Mouse (Mus musculus) lung, postnatal 10 days (tissue): ENCODE results near the gene Ccnb1.
"Not testable (repeated sequence)": the region's sequence is repeated elsewhere in the genome, so short reads cannot be mapped to it uniquely, and the experiment has no call there.

Experiments
- DNase-seq: peaks from one replicate; pipeline ENCODE4 v3.0.0; 2021

The Ccnb1 gene

DNA sequence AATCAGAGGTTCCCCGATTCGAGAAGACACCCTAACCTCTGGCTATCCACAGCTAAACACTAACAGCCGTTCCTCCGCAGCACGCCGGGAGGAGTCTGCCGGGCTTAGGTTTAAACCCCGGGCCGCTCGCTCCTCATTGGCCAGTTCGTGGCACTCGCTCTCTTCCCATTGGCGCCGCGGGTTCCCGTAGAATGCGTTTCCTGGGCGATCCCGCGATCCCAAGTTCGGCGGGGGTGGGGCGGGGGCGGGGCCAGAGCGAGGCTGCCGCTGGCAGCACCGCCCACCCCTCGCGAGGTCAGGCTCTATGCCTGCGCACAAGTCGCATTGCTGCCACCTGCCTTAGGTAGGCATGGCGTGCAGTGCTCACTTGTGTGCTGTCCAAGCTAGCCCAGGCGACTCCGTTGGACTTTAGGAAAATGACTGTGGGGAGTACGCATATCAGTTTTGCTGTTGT, at the start of gene Ccnb1:
Ccnb1 (minus strand) TSS at position 157 of the 454 bp plus-strand sequence.
- DNase-seq, result peak; percentile 95

DNA sequence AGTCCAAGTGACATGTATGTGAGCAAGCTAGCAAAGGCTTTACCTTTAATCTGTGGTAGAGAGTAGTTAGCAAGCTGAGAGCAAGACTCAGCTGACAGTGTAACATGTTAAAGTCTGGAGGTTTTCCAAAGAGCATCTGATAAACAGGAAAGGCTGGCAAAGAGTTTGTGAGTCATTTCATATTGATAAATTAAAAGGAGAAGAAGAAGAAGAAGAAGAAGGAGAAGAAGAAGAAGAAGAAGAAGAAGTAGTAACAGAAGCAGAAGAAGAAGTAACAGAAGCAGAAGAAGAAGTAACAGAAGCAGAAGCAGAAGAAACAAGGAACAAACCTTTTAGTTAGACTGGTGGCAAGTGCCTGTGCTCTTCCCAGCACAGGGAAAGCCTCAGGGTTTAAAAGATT, 48.4 kb upstream of the Ccnb1 start:
- no peak for DNase-seq

DNA sequence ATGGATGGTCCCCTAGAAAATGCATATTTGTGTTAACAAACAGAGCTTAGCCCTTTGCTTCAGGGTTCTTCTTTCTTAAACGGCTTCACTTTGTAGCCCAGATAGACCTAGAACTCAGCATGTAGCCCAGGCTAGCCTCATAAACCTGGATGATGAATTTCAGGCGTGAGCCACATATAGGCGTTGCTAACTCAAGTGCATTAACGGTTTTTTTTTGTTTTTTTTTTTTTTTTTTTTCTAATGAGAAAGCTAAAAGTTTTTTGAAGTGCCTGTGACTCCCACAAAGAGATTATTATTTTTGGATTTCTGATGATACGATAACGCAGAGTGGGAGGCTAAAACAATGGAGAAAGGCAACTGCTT, 47.3 kb upstream of the Ccnb1 start:
- DNase-seq, result no peak

DNA sequence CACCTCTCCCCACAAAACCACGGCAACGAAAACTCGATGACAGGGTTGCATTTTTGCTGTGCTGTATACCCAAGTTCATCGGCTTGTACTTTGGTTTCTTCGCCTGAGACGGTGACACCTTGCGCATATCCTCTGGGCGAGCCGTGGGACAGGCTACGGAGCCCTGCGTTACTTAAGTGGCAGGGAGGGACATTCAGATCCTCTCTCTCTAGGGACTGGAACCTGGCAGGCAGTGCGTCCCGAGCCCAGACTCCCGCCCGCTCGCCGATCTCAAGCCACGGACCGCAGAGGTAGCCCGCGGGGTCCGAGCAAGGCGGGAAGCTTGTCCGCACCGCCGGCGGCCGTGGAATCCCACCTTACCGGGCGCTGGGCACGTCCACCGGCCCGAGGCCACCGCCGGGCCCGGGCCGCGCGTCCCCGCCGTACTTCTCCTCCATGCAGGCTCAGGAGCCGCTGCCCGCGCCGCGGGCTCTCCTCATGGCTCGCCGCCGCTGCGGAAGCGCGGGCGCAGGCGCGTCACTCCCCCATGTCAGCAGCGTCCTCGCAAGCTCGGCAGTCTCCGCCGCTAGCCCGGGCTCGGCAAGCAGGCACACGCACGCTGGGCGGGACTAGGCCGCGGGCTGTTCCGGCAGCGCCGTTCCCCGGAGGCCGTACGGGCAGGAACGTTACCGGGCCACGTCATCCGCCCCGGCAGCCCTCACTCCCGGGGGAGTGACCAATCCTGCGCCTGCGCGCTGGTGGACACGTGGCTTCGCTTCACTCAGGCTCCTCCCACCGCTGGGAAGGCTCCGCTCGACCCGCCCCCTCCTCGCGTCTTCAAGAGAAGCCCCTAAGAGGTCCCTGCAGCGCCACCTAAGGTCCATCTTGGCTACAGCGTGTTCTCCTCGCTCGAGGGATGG, 46.6 kb upstream of the Ccnb1 start, which contains the start of gene Slc30a5:
Slc30a5 (minus strand) TSS at position 687 of the 899 bp plus-strand sequence.
- peak; percentile 100 for DNase-seq

DNA sequence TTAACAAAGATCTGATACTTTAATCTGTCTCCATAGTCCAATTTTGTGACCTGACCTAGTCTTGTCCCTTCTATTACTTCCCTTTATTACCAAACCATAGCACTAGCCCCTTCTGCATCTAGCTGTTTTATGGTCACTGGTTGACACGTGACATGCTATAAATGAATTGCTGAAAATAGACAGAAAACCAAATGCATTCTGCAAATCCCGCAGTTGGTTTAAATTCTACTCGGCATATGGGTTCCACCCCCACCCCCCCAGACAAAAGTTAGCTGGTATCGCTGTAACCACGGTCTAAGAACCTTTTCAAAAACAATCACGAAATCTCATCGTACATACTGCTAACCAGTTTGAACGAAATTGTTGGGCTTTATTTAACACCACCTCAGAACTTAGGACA, 45.8 kb upstream of the Ccnb1 start:
- no peak for DNase-seq

DNA sequence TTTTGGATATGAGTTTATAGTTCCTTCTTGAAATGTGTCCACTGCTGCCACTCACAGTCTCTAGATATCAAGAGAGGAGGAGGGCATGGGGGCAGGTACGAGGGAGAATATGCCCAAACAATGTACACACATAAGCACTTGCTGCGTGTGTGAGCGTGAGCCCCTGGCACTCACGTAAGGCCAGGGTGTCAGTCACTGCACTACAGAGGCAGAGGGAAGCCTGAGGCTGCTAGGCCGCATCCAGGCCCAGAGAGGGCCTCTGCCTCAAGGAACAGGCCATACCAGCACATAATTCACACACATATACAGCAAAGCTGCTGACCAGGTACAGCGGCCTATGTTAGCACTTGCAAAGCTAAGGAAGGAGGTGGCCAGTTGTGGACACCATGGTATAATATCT, 44.8 kb upstream of the Ccnb1 start:
- DNase-seq, result no peak

DNA sequence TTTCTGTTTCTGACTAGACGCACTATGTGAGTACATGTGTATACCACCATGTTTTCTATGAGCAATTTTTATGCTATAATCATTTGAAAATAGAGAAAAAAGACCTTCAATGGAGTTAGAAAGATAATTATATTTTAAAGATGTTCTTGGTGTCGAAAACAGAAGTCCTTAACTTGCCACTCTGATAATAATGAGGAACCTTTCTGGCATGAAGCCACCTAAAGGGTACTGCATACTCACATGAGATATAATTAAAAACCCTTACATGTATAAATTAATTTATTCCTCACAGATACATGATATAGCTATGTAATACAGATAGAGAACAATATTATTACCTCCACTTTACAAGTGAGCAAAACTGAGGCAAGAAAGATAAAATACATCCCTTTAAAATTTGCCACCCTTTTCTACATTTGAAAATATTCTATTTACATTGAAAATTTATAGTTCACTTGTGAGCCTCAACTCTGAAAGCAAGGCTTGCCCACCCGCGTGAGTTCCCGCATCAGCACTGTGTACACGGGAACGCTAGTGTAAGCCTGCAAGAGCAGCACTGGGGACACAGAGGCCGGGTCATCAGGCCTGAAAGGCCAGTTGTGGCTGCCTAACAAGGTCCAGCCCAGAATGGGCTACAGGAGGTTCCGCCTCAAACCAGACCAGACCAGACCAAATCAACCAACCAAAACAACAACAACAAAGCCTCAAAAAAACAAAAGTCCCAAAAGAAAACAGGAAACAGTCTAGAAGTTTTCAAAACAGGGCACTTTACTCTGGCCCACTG, 39.4 kb upstream of the Ccnb1 start:
- DNase-seq, result no peak

DNA sequence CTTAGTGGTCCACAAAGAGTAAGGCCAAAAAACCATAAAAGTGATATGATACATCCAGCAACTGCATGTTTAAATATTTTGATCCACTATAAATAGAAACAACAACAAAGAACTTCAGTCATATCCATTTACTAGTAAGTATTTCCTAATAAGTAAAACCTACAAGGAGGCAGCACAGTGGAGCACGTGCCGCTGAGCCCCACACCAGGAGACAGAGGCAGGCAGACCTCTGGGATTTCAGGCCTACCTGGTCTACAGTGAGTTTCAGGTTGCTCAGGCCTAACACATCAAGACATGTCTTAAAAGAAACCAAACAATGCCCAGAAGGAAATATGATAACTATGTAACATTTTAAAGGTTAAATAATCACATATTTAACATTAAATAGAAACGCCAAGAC, 38.5 kb upstream of the Ccnb1 start:
- no peak for DNase-seq

DNA sequence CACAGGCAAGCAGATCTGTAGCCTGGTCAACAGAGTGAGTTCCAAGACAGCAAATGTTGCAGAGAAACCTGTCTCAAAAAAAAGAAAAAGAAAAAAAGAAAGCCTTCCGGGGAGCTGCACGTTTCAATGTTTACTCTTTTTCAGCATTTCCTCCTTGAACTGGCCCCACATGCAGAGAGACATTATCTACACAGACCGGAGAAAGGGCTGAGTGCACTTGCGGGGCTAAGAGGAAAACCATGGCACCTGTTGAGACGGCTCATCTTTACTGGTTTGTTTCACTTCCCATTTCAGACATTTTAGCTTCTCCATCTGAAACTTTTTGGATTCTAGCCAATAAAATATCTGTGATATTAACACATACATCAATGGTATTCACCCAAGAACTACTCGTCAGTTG, 37.9 kb upstream of the Ccnb1 start:
- DNase-seq, result no peak

DNA sequence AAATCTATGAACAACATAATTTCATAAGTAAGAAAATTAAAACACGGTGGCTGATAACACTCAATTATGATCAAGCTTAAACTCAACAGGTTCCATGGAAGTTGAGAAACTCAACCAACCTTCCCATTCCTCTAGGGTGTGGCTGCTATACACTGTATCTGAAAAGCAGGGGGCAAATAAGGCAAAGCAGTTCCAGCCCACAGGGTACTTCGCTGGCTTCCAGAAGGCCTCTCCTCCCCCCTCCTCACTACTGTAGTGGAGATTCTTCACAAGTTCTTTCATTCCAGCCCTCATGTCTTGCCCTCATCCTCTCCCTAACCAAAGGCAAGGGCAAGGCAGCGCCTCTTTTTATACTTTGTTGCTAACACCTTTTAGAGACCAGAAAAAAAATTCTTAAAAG, 37.5 kb upstream of the Ccnb1 start:
- DNase-seq, result no peak

DNA sequence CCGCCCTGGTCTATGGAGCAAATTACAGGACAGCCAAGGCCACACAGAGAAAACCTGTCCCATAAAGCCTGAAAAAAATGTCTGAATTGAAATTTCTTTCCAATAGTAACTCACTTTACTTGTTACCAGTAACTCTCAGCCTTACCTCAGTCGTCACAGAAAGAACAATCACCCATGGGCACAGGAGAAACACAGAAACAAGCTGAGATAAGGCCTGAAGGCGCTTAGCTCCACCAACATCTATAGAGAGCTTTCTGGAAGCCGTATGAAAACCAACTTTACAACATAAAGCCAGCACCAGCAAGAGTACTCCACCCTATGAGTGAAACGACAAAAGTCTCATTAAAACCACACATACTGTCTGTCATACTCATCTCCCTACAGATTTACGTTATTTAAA, 28.1 kb upstream of the Ccnb1 start:
- DNase-seq, result no peak

DNA sequence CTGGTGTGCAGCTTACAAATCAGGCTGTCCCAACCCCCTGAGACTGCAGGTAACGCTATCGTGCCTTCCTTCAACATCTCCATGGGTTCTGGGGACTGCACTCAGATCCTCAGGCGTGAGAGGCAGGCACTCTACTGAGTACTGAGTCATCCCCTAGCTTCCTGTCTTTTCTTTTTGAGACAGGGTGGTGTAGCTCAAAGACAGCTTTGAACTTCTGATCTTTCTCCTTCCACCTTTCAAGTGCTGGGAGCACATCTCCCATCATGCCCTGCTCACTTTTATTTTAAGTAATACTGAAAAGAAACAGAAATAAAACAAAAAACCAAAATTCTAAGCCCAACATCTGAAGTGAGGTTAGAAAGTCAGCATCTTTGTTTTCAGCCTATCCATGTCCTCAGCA, 19.4 kb upstream of the Ccnb1 start:
- no peak for DNase-seq

DNA sequence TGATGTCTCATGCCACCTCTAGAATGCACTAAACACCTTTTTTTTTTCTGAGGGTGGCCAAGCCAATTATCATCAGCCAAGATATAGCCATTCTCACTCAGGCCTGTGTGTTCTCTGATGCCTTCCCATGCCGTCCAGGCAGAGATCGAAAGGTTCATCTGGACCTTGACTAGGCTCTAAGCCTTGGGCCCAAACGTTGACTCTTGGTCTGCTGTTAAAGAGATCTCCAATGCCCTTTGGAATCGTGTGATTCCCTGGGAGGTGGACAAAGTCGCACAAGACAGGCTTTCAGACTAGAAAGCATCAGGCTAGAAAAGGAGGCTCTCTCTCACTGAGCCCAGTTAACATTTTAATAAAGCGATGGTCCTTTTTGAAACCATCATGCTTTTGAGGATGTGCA, 10.8 kb upstream of the Ccnb1 start:
- no peak for DNase-seq

DNA sequence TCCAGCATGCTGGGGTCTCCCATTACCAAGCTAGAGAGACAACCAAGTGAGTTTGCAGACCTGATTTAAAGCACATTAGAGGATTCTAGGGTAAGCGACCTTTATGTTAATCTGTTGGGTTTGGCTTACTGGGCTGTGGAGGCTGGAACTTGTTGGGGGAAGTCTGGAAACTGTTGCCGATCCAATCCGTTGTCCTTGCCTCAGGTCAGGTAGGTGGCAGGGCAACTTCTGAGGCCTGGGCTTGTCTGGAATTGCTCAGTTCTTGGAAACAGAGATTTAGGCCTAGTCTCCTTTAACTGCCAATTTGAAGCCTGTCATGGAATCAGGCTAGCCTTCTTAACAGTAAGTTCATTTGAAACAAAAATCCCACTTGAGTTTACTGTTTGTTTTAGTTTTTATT, 2.7 kb upstream of the Ccnb1 start:
- no peak for DNase-seq

DNA sequence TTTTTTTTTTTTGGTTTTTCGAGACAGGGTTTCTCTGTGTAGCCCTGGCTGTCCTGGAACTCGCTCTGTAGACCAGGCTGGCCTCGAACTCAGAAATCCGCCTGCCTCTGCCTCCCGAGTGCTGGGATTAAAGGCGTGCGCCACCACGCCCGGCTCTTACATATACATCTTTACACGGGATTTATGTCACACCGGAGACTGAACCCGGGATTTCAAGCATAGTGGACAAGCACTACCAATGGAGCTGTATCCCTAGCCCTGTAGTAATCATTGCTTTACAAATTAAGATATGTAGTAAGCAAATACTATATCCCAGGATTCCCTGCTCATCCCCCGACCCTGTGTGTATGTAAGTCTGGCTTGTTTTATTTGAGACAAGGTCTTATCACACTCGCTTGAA, 1.7 kb upstream of the Ccnb1 start:
- not testable (repeated sequence) for DNase-seq

DNA sequence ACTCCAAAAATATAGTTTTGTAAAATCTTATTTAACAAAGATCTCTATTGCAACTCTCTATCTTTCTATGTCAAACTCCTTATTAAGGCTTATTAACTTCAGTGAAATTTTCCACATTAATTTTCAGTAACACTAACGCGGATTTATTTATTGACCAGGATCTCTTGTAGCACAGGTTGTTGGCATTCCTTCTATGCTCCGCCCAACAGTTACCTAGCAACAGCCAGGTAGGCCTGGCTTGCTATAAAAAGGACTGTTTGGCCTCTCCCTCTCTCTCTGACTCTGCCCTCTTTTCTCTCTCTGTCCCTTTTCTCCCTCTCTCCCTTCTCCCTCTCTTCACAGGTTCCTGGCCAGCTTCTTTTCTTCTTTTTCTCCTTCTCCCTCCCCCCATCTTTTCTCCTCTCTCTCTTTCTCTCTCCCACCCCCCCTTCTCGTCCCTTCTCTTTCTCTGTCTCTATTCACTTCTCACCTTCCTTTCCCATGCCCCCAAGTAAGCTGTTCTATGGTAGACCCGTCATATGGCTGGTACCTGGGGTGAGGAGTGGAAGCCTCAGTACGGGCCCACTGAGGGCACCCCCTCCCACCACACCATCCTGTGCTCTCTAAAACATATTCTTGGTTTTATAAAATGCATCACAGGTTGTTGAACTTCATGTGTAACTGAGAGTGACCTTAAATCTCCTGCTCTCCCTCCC, 1.1 kb upstream of the Ccnb1 start:
- DNase-seq, result peak; percentile 48

DNA sequence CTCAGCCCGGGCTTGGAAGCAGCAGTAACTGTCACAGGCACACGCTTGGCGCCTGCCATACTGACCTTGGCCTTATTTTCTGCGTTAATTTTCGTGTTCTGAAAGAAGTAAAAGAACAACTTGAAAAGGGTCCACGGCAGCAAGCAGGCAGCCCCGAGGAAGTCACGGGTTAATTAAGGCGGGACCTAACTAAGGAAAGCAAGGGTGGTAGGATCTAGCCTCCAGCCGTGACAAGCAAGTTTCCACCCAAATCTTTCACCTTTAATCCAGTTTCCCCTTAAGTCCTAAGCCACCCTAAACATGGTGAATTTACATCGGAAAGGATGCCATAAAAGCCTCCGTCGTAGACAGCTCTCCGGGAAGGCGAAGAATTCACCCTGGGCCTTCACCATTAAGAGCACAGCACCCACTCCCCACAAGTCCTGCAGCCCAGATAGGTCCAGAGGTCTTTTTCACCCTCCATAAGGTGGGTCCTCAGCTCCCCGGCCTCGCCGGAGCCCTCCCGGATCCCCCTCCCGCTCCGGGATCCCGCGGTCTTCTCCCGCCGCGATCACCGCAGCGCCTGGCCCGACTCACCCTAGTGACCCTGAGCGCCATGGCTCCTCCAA, 460 bp downstream of the Ccnb1 start:
- no peak for DNase-seq

DNA sequence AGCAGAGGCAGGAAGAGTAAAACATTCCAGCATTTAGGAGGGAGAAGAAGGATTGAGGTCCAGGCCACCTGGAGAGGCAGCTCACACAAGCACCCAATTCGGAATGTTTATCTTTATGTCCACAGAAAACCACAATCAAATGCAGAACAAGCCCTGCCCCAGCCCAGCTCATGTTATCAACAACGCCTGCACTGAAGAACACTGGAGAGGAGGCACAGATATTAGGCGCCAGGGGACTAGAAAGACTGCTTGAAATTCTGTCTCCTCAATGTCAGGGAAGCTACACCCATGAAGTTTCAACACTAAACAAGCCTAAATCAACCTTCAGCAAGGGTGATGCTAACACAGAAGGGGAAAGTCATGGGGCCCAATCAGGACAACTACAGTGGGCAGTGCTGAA, 8.9 kb downstream of the Ccnb1 start:
- no peak for DNase-seq

DNA sequence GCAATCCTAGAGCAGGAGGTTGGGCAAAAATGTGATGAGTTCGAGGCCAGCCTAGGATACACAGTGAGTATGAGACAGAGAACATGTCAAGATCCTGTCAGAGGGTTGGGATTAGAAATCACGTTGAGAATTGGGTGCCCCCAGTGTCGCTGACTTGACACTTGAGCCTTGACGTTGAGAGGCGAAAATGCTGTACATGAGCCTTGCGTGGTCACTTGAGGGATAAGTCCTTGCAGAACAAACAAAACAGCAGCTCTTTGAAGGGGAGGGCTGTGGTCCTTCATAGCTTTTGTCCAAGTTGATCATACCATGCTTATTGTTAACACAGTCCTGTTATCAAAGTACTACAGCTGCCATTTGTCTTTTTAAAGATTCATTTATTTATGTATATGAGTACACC, 9.7 kb downstream of the Ccnb1 start:
- DNase-seq, result no peak

DNA sequence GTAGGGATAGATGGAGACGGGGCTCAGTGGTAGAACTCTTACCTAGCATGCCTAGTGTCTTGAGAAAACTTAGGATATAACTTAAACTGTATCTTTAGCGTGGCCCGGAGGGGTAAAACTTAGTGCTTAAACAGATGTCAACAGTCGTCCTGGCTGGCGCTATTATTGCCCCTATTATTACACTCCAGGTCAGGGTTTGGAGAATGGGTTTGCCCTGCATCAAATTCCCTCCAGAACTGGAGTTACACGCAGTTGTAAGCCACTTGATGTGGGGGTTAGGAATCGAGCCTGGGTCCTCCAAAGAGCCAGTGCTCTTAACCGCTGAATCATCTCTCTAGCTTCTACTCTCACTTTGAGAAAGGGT, 10.3 kb downstream of the Ccnb1 start:
- no peak for DNase-seq

DNA sequence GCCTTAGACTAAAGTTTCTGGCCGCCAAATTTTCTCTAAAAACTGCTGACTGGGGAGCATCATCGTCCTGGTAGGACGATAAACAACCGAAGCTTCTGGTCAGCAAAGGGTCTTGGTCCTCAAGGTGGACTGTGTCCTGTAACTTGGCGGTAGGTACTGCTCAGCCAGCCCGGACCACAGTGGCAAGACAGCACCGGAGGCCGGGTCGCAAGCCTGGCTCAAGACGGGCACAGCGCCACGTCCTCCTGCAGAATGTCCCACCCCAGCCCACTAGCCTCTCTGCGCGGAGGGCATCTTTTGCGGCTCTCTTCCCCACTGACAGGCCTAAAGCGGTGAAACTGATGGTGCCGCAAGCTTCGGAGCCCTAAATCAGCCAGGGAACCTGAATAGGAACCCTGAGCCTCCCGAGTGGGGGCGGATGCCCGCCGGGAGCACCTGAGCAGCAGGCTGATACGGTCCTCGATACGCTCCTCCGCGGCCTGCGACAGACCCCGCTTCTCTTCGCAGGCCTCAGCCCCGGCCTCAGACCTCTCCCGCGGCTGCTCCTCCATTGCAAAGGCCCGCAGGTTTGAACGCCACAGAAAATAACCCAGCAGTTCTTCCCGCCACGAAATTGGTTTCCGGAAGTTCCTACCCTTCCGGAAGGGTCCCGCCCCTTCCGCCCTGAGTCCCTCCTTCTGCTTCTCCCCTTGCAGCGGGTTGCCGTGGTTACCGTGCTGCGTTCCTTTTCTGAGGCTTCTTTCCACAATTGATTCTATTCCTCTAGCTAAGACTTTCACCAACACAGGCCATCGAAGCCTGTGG, 10.9 kb downstream of the Ccnb1 start, which contains the start of gene Cenph:
Cenph (minus strand) TSS at position 648 of the 804 bp plus-strand sequence.
- peak; percentile 92 for DNase-seq

DNA sequence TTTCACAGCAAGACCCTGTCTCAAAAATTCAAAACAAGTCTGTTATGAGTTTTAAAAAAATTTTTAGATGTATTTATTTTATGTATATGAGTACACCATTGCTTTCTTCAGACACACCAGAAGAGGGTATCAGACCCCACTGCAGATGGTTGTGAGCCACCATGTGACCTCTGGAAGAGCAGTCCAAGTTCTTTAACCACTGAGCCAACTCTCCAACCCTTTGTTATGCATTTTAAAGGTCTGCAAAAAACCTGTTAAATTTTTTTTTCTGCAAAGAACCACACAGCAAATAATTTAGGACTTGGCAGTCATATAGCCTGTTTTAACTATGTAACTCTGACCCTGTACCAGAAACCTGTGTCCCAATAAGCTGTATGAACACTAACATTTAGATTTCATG, 11.7 kb downstream of the Ccnb1 start:
- no peak for DNase-seq
